Mouse (Mus musculus) forebrain, embryonic 10.5 days (tissue): Measurements from ENCODE around the gene Ogdhl. TPM values are rescaled to one million over a fixed set of nuclear protein-coding genes. Genes with fewer than 3 reads are reported as not detected.

Source experiments
- polyA plus RNA-seq: library from polyadenylated mRNA; unstranded; fragments of >200 nt; fragmentation: Nextera tagmentation; extraction: Ambion mirVana; gene quantifications from 2 replicates; pipeline ENCODE4 v1.2.1, GENCODE M21; 2016

Gene Ogdhl
- polyA plus RNA-seq, 1 experiment from 2014 or later = 18.4 TPM

Other genes starting within 250 kb of the Ogdhl start
- 22.5 and 23.2 TPM in 2 replicates for gene Oxnad1, start 236.6 kb upstream of the Ogdhl start, polyA plus RNA-seq
- gene Dph3, start 236.3 kb upstream of the Ogdhl start, polyA plus RNA-seq = 110 and 114 TPM in 2 replicates
- gene Msmb, start 180.0 kb upstream of the Ogdhl start, polyA plus RNA-seq = not detected in 2 replicates
- 69.6 and 82.1 TPM in 2 replicates for gene Ncoa4, start 162.2 kb upstream of the Ogdhl start, polyA plus RNA-seq
- gene Timm23, start 120.1 kb upstream of the Ogdhl start, polyA plus RNA-seq = 356 and 363 TPM in 2 replicates
- 45.2 and 51.9 TPM in 2 replicates for gene Parg, start 120.1 kb upstream of the Ogdhl start, polyA plus RNA-seq
- not detected in 2 replicates for gene 1700024G13Rik, start 66.4 kb downstream of the Ogdhl start, polyA plus RNA-seq
- 0.09 and 0.10 TPM in 2 replicates for gene Slc18a3, start 142.8 kb downstream of the Ogdhl start, polyA plus RNA-seq
- gene Chat, start 144.0 kb downstream of the Ogdhl start, polyA plus RNA-seq = not detected in 2 replicates
- 28.9 TPM in 2 replicates for gene Ercc6, start 191.5 kb downstream of the Ogdhl start, polyA plus RNA-seq